Mouse (Mus musculus): ENCODE data around the gene St6galnac4. TPM values are rescaled to one million over a fixed set of nuclear protein-coding genes. Genes with fewer than 3 reads are reported as not detected.

Gene St6galnac4
- polyA plus RNA-seq, 1 experiment: 23.9 TPM

DNA sequence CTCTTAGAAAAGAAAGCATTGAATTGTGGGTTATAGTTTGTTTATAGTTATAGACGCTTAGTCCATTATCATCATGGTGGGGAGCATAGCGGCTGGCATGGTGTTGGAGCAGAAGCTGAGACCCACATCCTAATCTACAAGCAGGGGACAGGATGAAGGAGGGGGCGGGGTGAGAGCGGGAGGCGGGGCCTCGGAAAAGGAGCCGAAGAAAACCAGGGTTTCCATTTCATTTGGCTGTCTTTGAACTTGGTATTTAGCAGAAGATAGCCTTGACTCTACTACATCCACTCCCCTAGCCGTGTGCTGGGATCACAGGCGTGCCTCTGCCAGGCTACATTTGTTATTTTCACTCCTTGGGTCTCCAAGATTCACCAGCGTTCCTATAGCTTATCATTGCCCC lies 17.7 kb downstream of the St6galnac4 start:
- no peak for TF ChIP-seq CTCF (IDR thresholded peaks at IDR 0.05; ENCODE audit: borderline replicate concordance, extremely low read depth, insufficient read depth, insufficient read length)
- TF ChIP-seq POLR2A (IDR thresholded peaks at IDR 0.05; ENCODE audit: borderline replicate concordance, extremely low read depth, insufficient read depth, insufficient read length, poor library complexity, severe bottlenecking): no peak

DNA sequence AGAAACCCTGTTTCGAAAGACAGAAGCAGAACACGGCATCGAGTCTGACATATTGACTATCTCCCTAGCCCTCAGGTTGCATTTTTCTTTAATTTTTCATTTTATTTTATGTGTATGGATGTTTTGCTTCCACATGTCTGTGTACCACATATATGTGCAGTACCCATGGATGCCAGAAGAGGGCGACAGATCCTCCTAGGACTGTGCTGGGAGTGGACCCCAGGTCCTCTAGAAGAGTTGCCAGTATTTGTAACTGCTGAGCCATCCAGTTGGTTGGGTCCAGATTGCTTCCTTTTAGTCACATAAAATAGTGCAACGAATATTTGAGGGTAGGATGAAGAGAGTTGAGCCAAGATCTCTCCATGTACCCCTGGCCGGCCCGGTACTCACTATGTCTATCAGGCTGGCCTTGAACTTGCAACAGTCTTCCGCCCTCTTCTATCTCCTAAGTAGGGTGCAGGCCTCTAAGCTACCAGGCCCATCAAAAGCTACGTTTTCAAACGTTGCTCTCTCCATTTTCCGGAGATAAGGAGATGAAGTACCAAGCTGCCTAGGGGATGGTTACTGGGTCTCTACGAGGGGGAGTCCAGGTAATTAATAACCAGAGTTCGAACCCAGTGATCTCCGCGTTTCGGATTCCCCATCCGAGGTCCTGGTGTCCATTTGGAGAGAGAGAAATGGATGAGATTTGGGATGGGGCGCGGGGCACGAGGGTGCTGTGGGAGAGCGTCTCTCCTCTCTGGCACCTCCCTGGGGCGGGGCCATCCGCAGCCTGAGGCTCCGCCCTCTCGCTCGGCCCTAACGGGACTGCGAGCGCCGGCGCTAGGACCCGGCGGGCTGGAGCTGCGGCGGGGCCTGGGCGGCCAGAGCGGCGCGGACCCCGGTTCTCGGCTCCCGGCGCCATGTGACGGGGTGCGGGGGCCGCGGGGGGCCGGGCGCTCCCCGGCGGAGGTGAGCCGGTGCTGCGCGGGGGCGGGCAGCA lies 19.6 kb downstream of the St6galnac4 start:
- TF ChIP-seq POLR2A (IDR thresholded peaks at IDR 0.05; ENCODE audit: borderline replicate concordance, extremely low read depth, insufficient read depth, insufficient read length, poor library complexity, severe bottlenecking) (0 out of 2 replicates have a peak, but pooled peaks have one; percentile 45), CTCF (IDR thresholded peaks at IDR 0.05; ENCODE audit: borderline replicate concordance, extremely low read depth, insufficient read depth, insufficient read length) (peak; percentile 52; the same call in 1 of the 2 replicates)
- peak; percentile 87 for DNase-seq (ENCODE audit: low read depth)

More for the DNA sequence above, 17.7 kb downstream of the St6galnac4 start:
- no peak for DNase-seq (ENCODE audit: low read depth)

DNA sequence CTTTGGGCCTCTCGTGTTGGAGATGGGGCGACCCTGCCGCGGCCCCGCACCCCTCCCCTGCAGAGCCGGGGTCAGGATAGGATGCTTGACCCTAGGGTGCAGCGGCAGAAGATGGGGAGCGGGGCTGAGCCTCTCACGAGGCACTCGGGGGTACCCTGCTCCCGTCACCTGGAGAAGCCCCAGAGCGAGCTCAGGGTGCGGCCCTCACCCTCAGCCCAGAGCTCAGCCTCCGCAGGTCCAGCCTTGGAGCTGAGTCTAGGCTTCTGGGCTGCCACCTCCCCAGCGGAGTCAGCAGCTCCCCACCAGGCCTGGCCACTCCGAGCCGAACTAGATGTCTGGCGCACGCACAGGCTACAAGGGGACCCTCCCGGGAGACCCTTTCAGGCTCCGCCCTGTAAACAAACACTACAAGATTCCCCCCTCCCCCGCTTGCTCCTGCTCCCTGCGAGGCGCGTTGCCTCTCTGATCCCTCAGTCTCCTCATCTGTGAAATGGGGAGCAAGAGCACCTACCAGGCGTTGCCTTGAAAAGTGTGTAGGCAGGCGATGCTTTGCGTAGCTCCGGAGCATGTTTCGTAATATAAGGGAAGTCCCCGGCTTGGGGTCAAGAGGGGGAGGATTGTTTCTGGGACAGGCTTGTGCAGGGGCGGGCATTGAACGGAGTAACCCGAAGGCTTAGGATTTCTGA lies 20.5 kb downstream of the St6galnac4 start:
- no peak for TF ChIP-seq POLR2A (IDR thresholded peaks at IDR 0.05; ENCODE audit: borderline replicate concordance, extremely low read depth, insufficient read depth, insufficient read length, poor library complexity, severe bottlenecking)
- TF ChIP-seq CTCF (IDR thresholded peaks at IDR 0.05; ENCODE audit: borderline replicate concordance, extremely low read depth, insufficient read depth, insufficient read length): no peak
- DNase-seq (ENCODE audit: low read depth): peak; percentile 45

- DNase-seq (ENCODE audit: low read depth): peak; percentile 45
- no peak for TF ChIP-seq POLR2A (IDR thresholded peaks at IDR 0.05; ENCODE audit: borderline replicate concordance, extremely low read depth, insufficient read depth, insufficient read length, poor library complexity, severe bottlenecking)
- no peak for TF ChIP-seq CTCF (IDR thresholded peaks at IDR 0.05; ENCODE audit: borderline replicate concordance, extremely low read depth, insufficient read depth, insufficient read length)
Observed at GRCm38 (mm10) chr2:32608141-32608777, 21.4 kb downstream of the St6galnac4 start.

- no peak for DNase-seq (ENCODE audit: low read depth)
- TF ChIP-seq POLR2A (IDR thresholded peaks at IDR 0.05; ENCODE audit: borderline replicate concordance, extremely low read depth, insufficient read depth, insufficient read length, poor library complexity, severe bottlenecking): no peak
- TF ChIP-seq CTCF (IDR thresholded peaks at IDR 0.05; ENCODE audit: borderline replicate concordance, extremely low read depth, insufficient read depth, insufficient read length): no peak
Observed at GRCm38 (mm10) chr2:32608778-32609435, 22.0 kb downstream of the St6galnac4 start.

DNA sequence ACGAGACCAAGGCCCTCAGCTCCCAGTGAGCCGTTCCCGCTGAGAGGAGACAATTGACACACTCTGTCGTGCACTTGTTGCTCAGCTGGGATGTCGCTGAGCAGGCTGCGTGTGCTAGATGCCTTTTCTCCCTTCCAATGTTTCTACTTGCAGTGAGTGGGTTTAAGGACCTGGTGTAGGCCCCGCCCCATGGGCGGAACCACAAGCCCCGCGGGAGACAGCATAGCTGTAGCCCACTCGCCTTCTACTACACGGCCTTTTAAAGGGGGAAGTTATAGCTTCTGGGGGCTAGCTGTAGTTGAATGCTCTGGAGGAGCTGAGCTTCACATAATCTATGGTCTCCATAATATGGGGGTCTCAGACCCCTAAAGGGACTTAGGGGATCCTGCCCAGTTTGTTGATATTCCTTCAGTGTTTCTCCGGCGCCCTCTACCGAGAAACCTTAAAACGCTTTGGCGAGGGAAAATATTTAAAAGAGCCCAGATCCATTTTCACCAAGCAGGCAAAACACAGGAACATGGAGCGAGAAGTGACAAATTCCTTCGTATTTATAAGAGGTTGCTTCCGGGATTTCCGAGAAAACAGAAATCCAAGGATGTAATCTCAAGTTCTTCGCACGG lies 23.8 kb downstream of the St6galnac4 start:
- DNase-seq (ENCODE audit: low read depth): peak; percentile 56
- TF ChIP-seq POLR2A (IDR thresholded peaks at IDR 0.05; ENCODE audit: borderline replicate concordance, extremely low read depth, insufficient read depth, insufficient read length, poor library complexity, severe bottlenecking): no peak
- peak; percentile 44; the same call in 1 of the 2 replicates for TF ChIP-seq CTCF (IDR thresholded peaks at IDR 0.05; ENCODE audit: borderline replicate concordance, extremely low read depth, insufficient read depth, insufficient read length)

DNA sequence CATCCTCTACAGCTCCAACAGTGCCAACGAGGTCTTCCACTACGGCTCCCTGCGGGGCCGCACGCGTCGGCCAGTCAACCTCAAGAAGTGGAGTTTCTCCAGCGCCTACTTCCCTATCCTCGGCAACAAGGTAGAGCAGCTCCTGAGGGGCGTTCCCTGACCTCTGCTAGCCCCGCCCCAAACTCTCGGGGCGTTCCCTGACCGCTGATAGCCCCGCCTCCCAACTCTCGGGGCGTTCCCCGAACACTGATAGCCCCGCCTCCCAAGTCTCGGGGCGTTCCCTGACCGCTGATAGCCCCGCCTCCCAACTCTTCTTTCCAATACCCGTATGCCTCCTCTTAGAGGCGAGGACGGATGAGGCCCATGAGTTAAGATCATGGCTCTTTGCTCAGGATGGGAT lies 25.4 kb downstream of the St6galnac4 start:
- TF ChIP-seq CTCF (IDR thresholded peaks at IDR 0.05; ENCODE audit: borderline replicate concordance, extremely low read depth, insufficient read depth, insufficient read length): no peak
- no peak for TF ChIP-seq POLR2A (IDR thresholded peaks at IDR 0.05; ENCODE audit: borderline replicate concordance, extremely low read depth, insufficient read depth, insufficient read length, poor library complexity, severe bottlenecking)
- DNase-seq (ENCODE audit: low read depth): no peak

DNA sequence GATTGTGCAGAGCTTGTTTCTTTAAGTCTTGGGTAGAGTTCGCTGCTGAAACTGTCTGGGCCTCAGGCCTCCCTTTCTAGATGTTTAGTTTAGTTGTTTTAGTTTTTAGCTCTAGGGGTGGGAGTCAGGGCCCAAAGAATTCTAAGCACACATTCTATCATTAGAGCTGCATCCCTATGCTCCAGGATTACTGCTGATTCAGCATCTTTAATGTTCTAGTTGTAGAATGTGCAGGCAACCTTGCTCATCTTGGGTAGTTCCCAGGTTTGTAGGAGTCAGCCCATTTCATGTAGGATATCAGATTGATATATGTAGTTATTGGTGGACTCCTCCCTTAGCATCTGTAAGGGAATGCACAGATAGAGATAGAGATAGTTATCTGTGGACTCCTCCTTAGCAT lies 30.2 kb downstream of the St6galnac4 start:
- no peak for TF ChIP-seq CTCF (IDR thresholded peaks at IDR 0.05; ENCODE audit: borderline replicate concordance, extremely low read depth, insufficient read depth, insufficient read length)
- no peak for TF ChIP-seq POLR2A (IDR thresholded peaks at IDR 0.05; ENCODE audit: borderline replicate concordance, extremely low read depth, insufficient read depth, insufficient read length, poor library complexity, severe bottlenecking)
- DNase-seq (ENCODE audit: low read depth): no peak

DNA sequence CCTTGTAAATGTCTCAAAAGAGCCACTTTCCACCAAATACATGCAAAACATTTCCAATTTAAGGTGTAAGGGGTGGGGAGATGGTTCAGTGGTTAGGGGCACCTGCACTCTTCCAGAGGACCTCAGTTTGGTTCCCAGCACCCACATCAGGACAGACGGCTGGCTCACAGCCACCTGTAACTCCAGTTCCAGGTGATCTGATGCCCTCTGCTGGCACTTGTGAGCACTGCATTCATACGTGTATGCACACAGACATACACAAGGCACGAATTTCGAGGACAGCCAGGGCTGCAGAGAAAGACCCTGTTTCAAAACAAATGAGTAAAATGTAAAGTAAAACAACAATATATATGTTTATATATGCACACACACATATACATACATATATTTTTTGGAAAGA lies 30.7 kb downstream of the St6galnac4 start:
- TF ChIP-seq POLR2A (IDR thresholded peaks at IDR 0.05; ENCODE audit: borderline replicate concordance, extremely low read depth, insufficient read depth, insufficient read length, poor library complexity, severe bottlenecking) (no peak), CTCF (IDR thresholded peaks at IDR 0.05; ENCODE audit: borderline replicate concordance, extremely low read depth, insufficient read depth, insufficient read length) (peak; percentile 29; the same call in 1 of the 2 replicates)
- no peak for DNase-seq (ENCODE audit: low read depth)

- TF ChIP-seq CTCF (IDR thresholded peaks at IDR 0.05; ENCODE audit: borderline replicate concordance, extremely low read depth, insufficient read depth, insufficient read length) (no peak), POLR2A (IDR thresholded peaks at IDR 0.05; ENCODE audit: borderline replicate concordance, extremely low read depth, insufficient read depth, insufficient read length, poor library complexity, severe bottlenecking) (no peak)
- DNase-seq (ENCODE audit: low read depth): peak; percentile 47
Observed at GRCm38 (mm10) chr2:32618051-32618450, 31.2 kb downstream of the St6galnac4 start.
